Mouse (Mus musculus): ENCODE data around the gene Kcnk3. TPM values are rescaled to one million over a fixed set of nuclear protein-coding genes. Genes with fewer than 3 reads are reported as not detected.

Gene Kcnk3
- not detected for polyA plus RNA-seq (2017; shearing (Covaris generic))

GRCm38 (mm10) chr5:30587681-30588300 is at the start of gene Kcnk3:
Gene Kcnk3 (plus strand): TSS chr5:30588170.

GRCm38 (mm10) chr5:30545698-30546097 is 42.3 kb upstream of the Kcnk3 start, which contains the start of gene Cib4:
Gene Cib4 (minus strand): TSS chr5:30545836.

GRCm38 (mm10) chr5:30647815-30648560 is 60.0 kb downstream of the Kcnk3 start, which contains the start of gene Slc35f6:
Gene Slc35f6 (plus strand): TSS chr5:30647933.

GRCm38 (mm10) chr5:30666391-30667195 is 78.6 kb downstream of the Kcnk3 start, which contains the start of gene Cenpa:
Gene Cenpa (plus strand): TSS chr5:30666777.

Other genes with a start within 250 kb of the Kcnk3 start
- not detected for gene Otof, start 126.2 kb upstream of the Kcnk3 start, polyA plus RNA-seq (2017; shearing (Covaris generic))
- gene 1700001C02Rik, start 122.1 kb upstream of the Kcnk3 start, polyA plus RNA-seq (2017; shearing (Covaris generic)) = not detected
- gene Cib4, start 42.3 kb upstream of the Kcnk3 start, polyA plus RNA-seq (2017; shearing (Covaris generic)) = not detected
- gene Slc35f6, start 59.8 kb downstream of the Kcnk3 start, polyA plus RNA-seq (2017; shearing (Covaris generic)) = 33.3 TPM
- gene Cenpa, start 78.6 kb downstream of the Kcnk3 start, polyA plus RNA-seq (2017; shearing (Covaris generic)) = 234 TPM
- 0.27 TPM for gene Dpysl5, start 123.4 kb downstream of the Kcnk3 start, polyA plus RNA-seq (2017; shearing (Covaris generic))
- gene Mapre3, start 226.5 kb downstream of the Kcnk3 start, polyA plus RNA-seq (2017; shearing (Covaris generic)) = 15.2 TPM